Comparison of ENCODE assay signal across 8 mouse cellular contexts in the genomic region with DNA sequence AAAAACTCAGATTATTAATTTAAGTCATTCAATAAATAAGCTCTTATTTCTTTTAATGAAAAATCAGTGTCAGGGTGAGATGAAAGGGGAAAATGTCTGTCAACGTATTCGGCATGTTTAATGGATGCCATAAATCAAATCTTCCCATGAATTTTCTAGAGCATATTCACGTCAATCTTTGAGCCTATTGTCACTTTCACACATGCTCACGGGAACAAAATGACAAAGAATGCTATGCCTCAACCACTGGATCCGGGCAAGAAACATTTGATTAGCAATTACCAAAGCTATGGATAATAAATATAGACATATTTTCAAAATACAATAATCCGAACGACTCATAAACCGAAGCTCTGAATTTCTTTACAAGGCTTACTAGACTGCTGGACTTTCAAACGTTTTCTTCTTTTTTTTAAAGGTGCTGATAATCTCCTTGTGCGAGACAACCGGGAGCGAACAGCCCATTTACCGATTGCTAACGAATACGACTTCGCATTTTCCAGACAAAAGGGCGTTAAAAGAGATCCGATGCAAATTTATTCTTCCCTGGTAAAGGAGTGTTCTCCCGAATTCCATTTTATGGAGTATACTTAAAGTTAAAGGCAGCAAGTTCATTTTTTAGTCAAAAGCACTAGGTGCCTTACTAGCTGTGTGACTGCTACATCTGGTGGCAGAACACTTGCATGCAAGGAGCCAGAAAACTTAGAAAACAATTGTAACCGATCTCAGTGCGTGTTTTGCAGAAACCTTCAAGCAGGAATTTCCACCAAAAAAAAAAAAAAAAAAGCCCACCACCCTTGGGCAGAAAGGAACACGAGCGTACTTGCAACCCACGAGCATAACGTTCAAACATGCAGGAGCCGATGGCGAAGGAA. TPM values are rescaled to one million over a fixed set of nuclear protein-coding genes. Genes with fewer than 3 reads are reported as not detected.
DNase-seq lines count a peak whose midpoint lies in the region; ATAC-seq and TF ChIP-seq lines count a peak whose summit lies in the region.

No protein-coding gene starts in this region.

- no peaks in the 10 kb centered on the region for H3K36me3 ChIP-seq in testis, adult 2 months (ENCODE audit: control insufficient read depth, insufficient read depth, low read length)
- H3K36me3 ChIP-seq in forebrain, postnatal 0 days (ENCODE audit: insufficient read depth) = no peaks in the 10 kb centered on the region
- H3K36me3 ChIP-seq in kidney, postnatal 0 days (ENCODE audit: insufficient read depth, low read length) = no peaks in the 10 kb centered on the region
- no peaks in the 10 kb centered on the region for H3K36me3 ChIP-seq in midbrain, embryonic 10.5 days

- WGBS in forebrain, postnatal 0 days = under 1% methylated on average over 27 of the region's 27 CpGs
- under 1% methylated on average over 27 of the region's 27 CpGs for WGBS in kidney, postnatal 0 days
- 3% methylated on average over 27 of the region's 27 CpGs for WGBS in midbrain, embryonic 10.5 days

- H3K9ac ChIP-seq in forebrain, postnatal 0 days = peak overlapping the region; percentile 91
- H3K9ac ChIP-seq in kidney, postnatal 0 days (ENCODE audit: low read depth, low read length) = peak overlapping the region; percentile 98

- peak overlapping the region; percentile 96; the same call in 1 of the 2 replicates for H3K27ac ChIP-seq in testis, adult 2 months (ENCODE audit: control insufficient read depth, insufficient read depth, low read depth, low read length)
- peak overlapping the region; percentile 98 for H3K27ac ChIP-seq in forebrain, postnatal 0 days (ENCODE audit: low read depth, low read length)
- H3K27ac ChIP-seq in kidney, postnatal 0 days = peak overlapping the region; percentile 100
- H3K27ac ChIP-seq in midbrain, embryonic 10.5 days (replicated peaks) = peak overlapping the region; percentile 100

- H3K4me2 ChIP-seq in forebrain, postnatal 0 days (ENCODE audit: low read depth) = peak overlapping the region; percentile 55
- peak overlapping the region; percentile 68 for H3K4me2 ChIP-seq in kidney, postnatal 0 days (ENCODE audit: low read length)

- no peaks in the 10 kb centered on the region; the same call in 1 of the 2 replicates for H3K4me1 ChIP-seq in testis, adult 2 months (ENCODE audit: control insufficient read depth, insufficient read depth, low read length)
- H3K4me1 ChIP-seq in forebrain, postnatal 0 days (ENCODE audit: insufficient read depth) = peaks cover 4% of the 10 kb centered on the region; the same call in 1 of the 2 replicates
- H3K4me1 ChIP-seq in kidney, postnatal 0 days (replicated peaks; ENCODE audit: insufficient read depth, low read length) = no peaks in the 10 kb centered on the region
- peaks cover 28% of the 10 kb centered on the region for H3K4me1 ChIP-seq in midbrain, embryonic 10.5 days

- no peak for TF ChIP-seq CTCF in testis, adult 2 months (IDR thresholded peaks at IDR 0.05; ENCODE audit: control insufficient read depth, insufficient read depth, insufficient replicate concordance, low read depth, low read length)
- TF ChIP-seq CTCF in forebrain, postnatal 0 days (IDR thresholded peaks at IDR 0.05; ENCODE audit: low read depth) = peak; percentile 67
- TF ChIP-seq CTCF in kidney, postnatal 0 days (IDR thresholded peaks at IDR 0.05; ENCODE audit: low read depth) = peak; percentile 73

- no peaks in the 10 kb centered on the region for H3K9me3 ChIP-seq in forebrain, postnatal 0 days (ENCODE audit: low read length)
- H3K9me3 ChIP-seq in kidney, postnatal 0 days (replicated peaks; ENCODE audit: low read length) = no peaks in the 10 kb centered on the region
- no peaks in the 10 kb centered on the region for H3K9me3 ChIP-seq in midbrain, embryonic 10.5 days (replicated peaks)

- peak; percentile 24 to 80 for DNase-seq in adrenal gland, adult (ENCODE audit: inconsistent age in 2 of 2, low spot score in 1 of 2)
- no peak for DNase-seq in adrenal gland, postnatal 25 days
- no peak for DNase-seq in testis, postnatal 10 days (ENCODE audit: low spot score)
- DNase-seq in forebrain, postnatal 0 days = peak; percentile 68
- peak; percentile 87 for DNase-seq in kidney, postnatal 0 days (ENCODE audit: low spot score)
- no peak for DNase-seq in midbrain, embryonic 10.5 days (ENCODE audit: low spot score)
- peak; percentile 54 for DNase-seq in thymus, postnatal 25 days

- peak; percentile 30; the same call in 1 of the 2 replicates for ATAC-seq in forebrain, postnatal 0 days
- ATAC-seq in kidney, postnatal 0 days (replicated peaks; ENCODE audit: low FRiP score, low read depth) = no peak

- peak overlapping the region; percentile 94 for H3K4me3 ChIP-seq in testis, adult 2 months (ENCODE audit: control insufficient read depth, low read depth, low read length)
- H3K4me3 ChIP-seq in forebrain, postnatal 0 days (ENCODE audit: low read depth, low read length) = peak overlapping the region; percentile 94
- H3K4me3 ChIP-seq in kidney, postnatal 0 days (replicated peaks; ENCODE audit: low read depth, low read length) = peak overlapping the region; percentile 92
- peak overlapping the region; percentile 93 for H3K4me3 ChIP-seq in midbrain, embryonic 10.5 days

- no peak for TF ChIP-seq POLR2A in testis, adult 2 months (IDR thresholded peaks at IDR 0.05; ENCODE audit: control insufficient read depth, low read depth, low read length)

- H3K27me3 ChIP-seq in testis, adult 2 months (ENCODE audit: control insufficient read depth, insufficient read depth, low read length) = no peaks in the 10 kb centered on the region
- no peaks in the 10 kb centered on the region for H3K27me3 ChIP-seq in forebrain, postnatal 0 days (ENCODE audit: insufficient read depth, low read length)
- no peaks in the 10 kb centered on the region for H3K27me3 ChIP-seq in kidney, postnatal 0 days (ENCODE audit: insufficient read depth, low read length)
- no peaks in the 10 kb centered on the region for H3K27me3 ChIP-seq in midbrain, embryonic 10.5 days (ENCODE audit: low read depth, poor library complexity, severe bottlenecking)

RNA-seq across cellular contexts. Expression of a gene that starts 1.4 kb away (rescaled TPM):
- 70.8 and 82.7 TPM in 2 replicates for total RNA-seq in adrenal gland, postnatal 25 days (2021)
- polyA plus RNA-seq in testis, adult 2 months (2012; rRNA removed) = 5.8 and 7.3 TPM in 2 replicates
- total RNA-seq in forebrain, postnatal 0 days (2014; rRNA removed) = 27.8 and 34.3 TPM in 2 replicates
- polyA plus RNA-seq in forebrain, postnatal 0 days (2015; fragmentation: Nextera tagmentation; extraction: Ambion mirVana) = 24.7 and 26.0 TPM in 2 replicates
- polyA plus RNA-seq in kidney, postnatal 0 days (2015; fragmentation: Nextera tagmentation; extraction: Ambion mirVana) = 36.5 and 40.8 TPM in 2 replicates
- 30.1 and 30.5 TPM in 2 replicates for polyA plus RNA-seq in midbrain, embryonic 10.5 days (2016; fragmentation: Nextera tagmentation; extraction: Ambion mirVana)

Comparison
In these comparisons a context has a peak if more than half of its experiments do, and no peak if none do; other contexts are left out.
1. DNase-seq: peak in adrenal gland, adult (2 of 2), forebrain, postnatal 0 days (single experiment), kidney, postnatal 0 days (single experiment) and thymus, postnatal 25 days (single experiment); none in adrenal gland, postnatal 25 days (single experiment), testis, postnatal 10 days (single experiment) and midbrain, embryonic 10.5 days (single experiment).
2. Peak in every context shown above with its lines, with median percentiles within 50 percentile points of each other: H3K27ac ChIP-seq and H3K4me3 ChIP-seq.